Mouse (Mus musculus): ENCODE data around the gene Eral1.
A peak's percentile ranks its signal among the peaks of the same experiment; 100 is the strongest.

The Eral1 gene

DNA sequence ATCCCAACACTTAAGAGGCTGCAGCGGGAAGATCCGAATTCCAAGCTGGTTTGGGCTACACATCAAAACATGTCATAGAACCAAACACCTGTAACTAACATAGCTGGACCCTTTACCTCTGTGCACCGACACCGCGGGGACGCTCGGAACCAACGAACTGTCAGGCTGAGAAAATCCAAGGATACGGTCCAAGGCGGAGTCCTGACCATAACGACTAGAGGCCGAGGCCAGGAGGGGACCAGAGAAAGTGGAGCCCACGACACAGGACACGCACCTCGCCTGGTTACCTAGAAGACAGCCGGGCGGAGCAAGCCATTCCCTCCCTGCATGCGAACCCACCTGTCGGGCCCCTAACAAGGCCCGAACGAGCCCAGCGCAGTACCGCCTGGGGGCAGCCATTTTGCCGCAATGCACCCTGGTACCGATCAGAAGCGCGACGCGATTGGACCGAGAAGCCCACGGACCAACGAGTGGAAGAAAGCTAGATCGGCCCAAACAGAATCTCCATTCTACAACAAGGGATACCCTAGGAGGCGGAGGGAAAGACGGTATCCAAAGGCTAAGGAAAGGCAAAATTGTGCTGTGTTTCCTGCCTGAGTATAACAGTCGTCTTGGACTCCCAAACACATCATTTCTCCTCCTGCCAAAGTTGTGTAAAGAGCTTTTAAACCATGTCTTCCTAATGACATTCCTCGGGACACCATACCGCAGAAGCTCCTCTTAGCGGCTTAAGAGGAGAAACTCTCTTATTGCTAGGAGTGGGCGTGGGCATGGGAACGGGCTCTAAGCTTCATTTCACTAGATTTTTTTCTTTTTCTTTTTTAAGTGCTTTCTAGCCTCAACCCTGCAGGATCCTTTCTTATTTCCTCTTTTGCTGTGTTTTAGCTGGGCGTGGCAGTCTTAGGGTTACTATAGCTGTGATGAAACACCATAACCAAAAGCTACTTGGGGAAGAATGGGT lies at the start of gene Eral1:
Gene Eral1 (minus strand): TSS at position 423 of the 961 bp plus-strand sequence.
- peak; percentile 70 for DNase-seq

DNA sequence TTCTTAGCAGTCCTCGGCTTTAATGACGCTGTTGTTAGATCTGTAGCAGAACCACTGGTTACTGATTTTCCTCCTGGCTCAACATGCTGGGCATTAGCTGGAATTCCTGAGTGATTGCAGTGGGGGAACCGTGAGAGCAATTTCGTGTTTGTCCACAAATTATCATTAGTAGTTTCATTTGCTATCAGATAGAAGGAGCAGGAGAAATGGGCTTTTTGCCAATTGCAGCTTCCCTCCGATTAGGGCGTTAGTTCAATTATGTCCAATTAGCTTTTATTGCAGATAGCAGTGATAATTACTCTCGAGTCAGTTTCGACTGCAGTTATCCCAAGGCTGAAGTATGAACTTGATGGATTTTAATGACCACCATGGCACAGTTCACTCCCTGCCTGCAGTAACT lies 49.3 kb upstream of the Eral1 start:
- no peak for DNase-seq

DNA sequence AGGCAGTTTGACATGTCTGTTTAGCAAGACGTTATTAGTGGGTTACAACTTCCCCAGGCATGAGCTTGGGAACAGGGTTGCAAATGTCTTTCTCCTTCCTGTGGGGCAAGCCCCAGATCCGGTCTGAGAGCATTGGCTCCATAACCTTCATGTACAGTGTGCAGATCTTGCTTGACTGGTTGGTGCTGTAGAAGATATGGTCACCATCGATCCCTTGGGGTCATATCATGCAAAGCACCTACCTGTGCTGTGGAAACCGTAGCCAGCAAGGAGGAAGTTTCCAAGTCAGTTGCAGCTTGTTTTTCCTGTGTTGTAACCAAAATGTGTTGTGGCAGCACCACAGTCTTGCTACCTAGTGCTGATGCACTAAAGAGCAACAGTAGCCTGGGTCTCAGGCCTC lies 46.6 kb upstream of the Eral1 start:
- no peak for DNase-seq

- no peak for DNase-seq
These were observed 45.5 kb upstream of the Eral1 start for GRCm38 (mm10) chr11:78125691-78126090.

- DNase-seq = no peak
These were observed 43.6 kb upstream of the Eral1 start for GRCm38 (mm10) chr11:78123782-78124181.

DNA sequence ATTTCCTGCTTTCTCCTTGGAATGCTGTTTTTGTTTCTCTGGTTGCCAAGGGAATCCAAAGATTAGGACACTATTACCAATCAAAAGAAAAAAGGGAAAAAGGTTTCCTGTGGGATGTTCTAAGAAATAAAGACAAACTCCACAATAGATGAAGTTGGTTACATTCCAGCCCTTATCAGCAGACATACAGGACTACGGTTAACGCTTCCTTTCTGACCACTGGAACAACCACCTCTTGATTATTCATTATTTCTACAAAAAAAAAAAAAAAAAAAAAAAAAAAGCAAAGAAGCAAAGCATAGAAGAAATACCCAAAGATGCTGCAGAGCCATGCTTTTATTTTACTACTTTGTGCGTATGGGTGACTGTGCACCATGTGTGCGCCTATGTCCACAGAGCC lies 42.6 kb upstream of the Eral1 start:
- no peak for DNase-seq

- no peak for DNase-seq
These were observed 41.0 kb upstream of the Eral1 start for GRCm38 (mm10) chr11:78121176-78121575.

- DNase-seq = no peak
These were observed 39.7 kb upstream of the Eral1 start for GRCm38 (mm10) chr11:78119898-78120297.

DNA sequence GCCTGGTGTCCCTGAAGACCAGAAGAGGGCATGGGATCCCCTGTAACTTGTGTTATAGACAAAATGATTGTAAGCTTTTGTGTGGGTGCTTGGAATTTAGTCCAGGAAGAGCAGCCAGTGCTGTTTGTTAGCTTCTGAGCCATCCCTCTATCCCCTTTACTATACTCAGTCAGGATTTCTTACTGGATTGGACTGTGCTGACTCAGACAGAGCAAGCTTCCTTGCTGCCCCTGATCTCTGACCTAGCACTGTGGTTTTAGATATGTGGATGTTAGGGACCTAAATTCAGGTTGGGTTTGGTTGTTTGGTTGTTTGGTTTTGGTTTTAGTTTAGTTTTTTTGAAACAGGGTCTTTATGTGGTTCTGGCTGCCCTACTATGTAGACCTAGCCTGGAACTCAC lies 38.3 kb upstream of the Eral1 start:
- no peak for DNase-seq

DNA sequence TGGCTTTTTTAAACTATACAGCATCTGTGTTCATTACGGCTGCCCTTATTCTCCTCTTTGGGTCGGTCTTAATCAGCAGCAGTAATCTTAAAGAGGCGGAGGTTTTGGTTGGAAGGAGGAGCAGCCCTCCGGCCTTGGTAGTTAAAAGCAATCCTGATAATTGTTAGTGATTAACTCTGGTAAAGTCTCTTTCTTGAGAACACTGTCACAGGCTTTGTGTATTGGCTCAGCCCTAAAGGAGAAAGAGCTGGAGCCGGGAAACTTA lies 35.9 kb upstream of the Eral1 start:
- DNase-seq = no peak

DNA sequence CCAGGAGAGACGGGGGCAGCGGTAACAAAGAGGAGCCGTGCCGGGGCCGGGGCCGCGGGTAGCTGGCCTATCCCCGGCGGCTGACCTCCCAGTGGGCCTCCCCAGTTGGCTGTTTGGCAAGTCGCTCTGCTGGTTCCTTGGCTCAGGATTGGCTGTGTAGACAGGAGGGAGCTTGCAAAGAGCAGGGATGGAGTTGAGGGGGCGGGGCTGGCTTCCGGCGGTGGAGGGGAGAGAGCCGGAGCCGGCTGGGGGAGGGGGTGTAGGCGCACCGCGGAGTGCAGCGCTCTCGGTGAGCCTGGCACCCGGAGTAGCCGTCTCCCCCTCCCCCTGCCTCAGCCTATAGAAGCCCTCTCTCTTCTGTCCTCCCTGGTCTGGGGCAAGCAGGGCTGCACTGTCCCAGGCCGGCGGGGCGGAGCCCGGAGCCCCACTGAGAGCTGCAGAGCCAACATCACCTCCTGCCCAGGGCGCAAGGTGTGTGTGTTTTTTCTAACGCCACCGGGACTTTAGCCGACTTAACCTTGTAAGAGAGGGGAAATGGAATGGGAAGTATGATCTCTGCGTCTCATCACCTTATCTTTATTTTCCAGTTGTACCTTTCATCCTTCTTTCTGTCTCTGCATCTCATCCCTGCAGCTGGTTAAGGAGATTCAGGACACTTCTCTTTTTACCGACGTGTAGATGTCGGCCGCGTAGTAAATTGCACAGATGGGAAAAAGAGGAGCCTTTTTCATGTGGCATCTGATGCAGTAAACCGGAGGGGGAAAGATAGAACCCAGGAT lies 35.4 kb upstream of the Eral1 start:
- DNase-seq = peak; percentile 93

DNA sequence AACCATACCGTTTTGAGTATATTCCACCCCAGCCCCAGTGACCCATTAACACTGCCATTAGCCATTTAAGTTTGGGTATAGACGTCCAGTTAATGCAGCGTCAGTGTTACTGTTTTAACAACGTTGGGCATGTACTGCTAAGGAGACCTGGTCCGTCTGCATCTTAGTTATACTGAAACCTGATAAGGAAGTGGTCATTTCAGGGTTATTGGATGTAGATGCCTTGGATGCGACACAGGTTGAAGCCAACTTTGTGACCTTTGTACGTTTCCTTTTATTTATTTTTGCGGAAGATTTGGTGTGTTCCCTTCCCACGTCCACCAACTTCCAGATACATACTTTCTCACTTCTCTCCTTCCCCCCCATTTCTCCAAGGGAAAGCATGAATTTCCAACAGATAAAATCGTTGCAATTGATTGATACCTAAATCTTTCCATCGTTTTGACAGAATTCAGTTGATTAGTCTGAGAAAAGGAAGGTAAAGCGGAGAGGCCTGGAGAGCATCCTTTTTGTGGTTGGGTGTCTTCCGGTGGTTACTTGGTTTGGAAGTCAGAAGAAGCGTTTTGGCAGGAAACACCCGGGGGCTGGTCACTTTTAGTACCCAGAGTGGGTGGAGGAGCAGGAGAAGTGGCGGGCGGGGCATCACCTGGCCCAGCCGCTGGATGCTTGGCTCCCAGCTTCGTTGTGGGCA lies 34.6 kb upstream of the Eral1 start:
- DNase-seq = no peak

GRCm38 (mm10) chr11:78113616-78114015 lies 33.4 kb upstream of the Eral1 start:
- DNase-seq = no peak

GRCm38 (mm10) chr11:78104501-78104900 lies 24.3 kb upstream of the Eral1 start:
- no peak for DNase-seq

DNA sequence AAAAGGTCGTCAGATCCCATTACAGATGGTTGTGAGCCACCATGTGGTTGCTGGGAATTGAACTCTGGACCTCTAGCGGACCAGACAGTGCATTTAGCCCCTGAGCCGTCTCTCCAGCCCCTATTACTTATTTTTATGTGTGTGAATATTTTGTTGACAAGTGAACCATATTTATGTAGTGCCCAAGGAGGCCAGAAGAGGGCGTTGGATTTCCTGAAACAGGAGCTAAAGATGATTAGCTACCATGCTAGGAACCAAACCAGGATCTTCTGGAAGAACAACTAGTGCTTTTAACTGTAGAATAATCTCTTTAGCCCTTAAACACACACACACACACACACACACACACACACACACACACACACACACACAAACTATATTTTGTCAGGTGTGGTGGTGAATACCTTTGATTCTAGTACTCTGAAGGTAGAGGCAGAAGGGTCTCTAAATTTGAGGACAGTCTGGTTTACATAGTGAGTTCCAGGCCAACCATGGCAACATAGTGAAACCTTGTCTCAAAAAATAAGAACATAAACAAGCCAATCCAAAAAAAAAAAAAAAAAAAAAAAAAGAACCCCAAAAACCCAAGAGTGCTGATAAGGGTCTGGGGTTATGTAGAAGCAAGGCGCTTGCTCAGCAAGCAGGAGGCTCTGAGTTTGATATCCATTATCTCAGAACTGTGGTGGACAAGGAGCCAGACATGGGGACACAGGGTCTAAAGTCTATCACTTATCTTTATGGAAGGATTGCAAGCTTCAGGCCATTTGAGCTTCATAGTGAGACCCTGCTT lies 23.0 kb upstream of the Eral1 start:
- DNase-seq = no peak

- no peak for DNase-seq
These were observed 22.0 kb upstream of the Eral1 start for GRCm38 (mm10) chr11:78102142-78102541.

DNA sequence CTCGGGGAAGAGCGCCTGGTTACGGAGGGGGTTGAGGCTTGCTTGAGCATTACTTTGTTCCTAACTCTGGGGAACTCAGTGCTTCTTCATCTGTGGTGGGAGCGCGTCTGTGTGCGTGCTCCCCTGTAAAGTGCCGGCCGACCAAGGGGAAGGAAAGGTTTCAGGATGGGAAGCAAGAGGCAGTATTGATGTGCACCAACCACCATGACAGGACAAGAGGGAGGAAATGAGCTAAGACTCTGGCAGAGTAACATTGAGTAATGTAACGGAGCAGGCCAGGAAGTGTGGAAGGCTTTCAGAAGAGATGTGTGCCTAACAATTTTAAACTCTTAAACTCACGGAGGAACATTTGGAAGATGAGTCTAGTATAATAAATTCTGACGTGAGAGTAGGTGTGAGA lies 20.6 kb upstream of the Eral1 start:
- DNase-seq = no peak

DNA sequence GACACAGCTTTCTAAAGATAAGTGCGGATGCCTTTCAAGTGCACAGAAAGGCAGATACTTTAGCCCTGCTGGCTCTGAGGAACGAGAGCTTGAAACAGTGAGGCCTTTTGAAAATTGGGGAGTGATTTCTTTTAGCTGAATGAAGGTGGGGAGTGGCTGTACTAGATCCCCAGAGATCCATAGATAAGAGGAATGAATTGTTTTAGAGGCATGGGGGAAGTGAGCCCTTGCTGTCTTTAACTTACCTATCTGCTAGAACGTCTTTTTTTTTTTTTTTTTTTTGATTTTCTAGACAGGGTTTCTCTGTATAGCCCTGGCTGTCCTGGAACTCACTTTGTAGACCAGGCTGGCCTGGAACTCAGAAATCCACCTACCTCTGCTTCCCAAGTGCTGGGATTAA lies 16.9 kb upstream of the Eral1 start:
- no peak for DNase-seq

- DNase-seq = no peak
These were observed 14.9 kb upstream of the Eral1 start for GRCm38 (mm10) chr11:78095144-78095516.

- peak; percentile 93 for DNase-seq
These were observed 14.4 kb upstream of the Eral1 start, which contains the start of gene Fam222b for GRCm38 (mm10) chr11:78094504-78095143. Gene Fam222b (plus strand): TSS chr11:78094660.

DNA sequence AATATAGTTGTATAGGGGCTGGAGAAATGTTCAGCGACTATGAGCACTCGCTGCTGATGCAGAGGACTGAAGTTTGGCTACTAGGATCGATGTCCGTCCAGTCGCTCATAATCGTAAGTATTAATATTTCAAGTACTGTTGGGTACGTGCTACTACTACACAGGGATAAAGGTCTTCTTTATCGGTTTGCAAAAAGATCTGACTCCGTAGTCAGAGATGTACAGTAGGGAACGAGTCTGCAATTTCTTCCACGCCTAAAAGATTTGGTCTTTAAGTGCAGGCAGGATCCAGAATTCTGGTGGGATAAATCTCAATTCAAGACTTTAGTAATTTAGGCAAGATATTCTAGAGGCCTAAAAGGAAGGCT lies 13.9 kb upstream of the Eral1 start:
- no peak for DNase-seq

GRCm38 (mm10) chr11:78087756-78088281 lies 7.6 kb upstream of the Eral1 start:
- DNase-seq = no peak
